Mouse (Mus musculus) liver, adult 2 months (tissue): ENCODE data around the gene Psd4. TPM values are rescaled to one million over a fixed set of nuclear protein-coding genes. Genes with fewer than 3 reads are reported as not detected.

Experiments used
- DNase-seq: peaks from one replicate; pipeline ENCODE4 v3.0.0-alpha.2; 2011; ENCODE audit warnings: low read depth, low spot score; ENCODE audit errors: extremely low read depth
- H3K27ac ChIP-seq: fragments of 200-500 bp; replicated peaks from 2 replicates; pipeline ENCODE4 v1.5.1; 2012; ENCODE audit warnings: low read depth, mild to moderate bottlenecking, control low read depth, inconsistent platforms, low read length; ENCODE audit not compliant: insufficient read depth
- H3K27me3 ChIP-seq: fragments of 200-500 bp; 2 replicates; pipeline ENCODE4 v1.6.1; 2012; ENCODE audit warnings: mild to moderate bottlenecking, moderate library complexity, low read length, inconsistent platforms; ENCODE audit not compliant: control insufficient read depth, insufficient read depth
- H3K36me3 ChIP-seq: fragments of 200-500 bp; 2 replicates; pipeline ENCODE4 v1.6.1; 2012; ENCODE audit warnings: low read length, inconsistent platforms; ENCODE audit not compliant: control insufficient read depth, insufficient read depth
- H3K4me1 ChIP-seq: fragments of 200-500 bp; 2 replicates; pipeline ENCODE4 v1.6.1; 2011; ENCODE audit warnings: low read length; ENCODE audit not compliant: control insufficient read depth, insufficient read depth
- H3K4me3 ChIP-seq: fragments of 200-500 bp; 2 replicates; pipeline ENCODE4 v1.5.1; 2011; ENCODE audit warnings: low read depth, mild to moderate bottlenecking, control low read depth, low read length, moderate library complexity; ENCODE audit not compliant: insufficient read depth
- H3K79me2 ChIP-seq: fragments of 200-500 bp; 2 replicates; pipeline ENCODE4 v1.6.1; 2012; ENCODE audit warnings: inconsistent platforms, mild to moderate bottlenecking, low read length, moderate library complexity; ENCODE audit not compliant: control insufficient read depth, insufficient read depth
- H3K9ac ChIP-seq: fragments of 200-500 bp; 2 replicates; pipeline ENCODE4 v1.6.1; 2012; ENCODE audit warnings: low read depth, mild to moderate bottlenecking, control low read depth, inconsistent platforms, low read length
- CTCF ChIP-seq: fragments of 200-500 bp; IDR thresholded peaks from 2 replicates; pipeline ENCODE4 v1.5.1; 2011; ENCODE audit warnings: low read depth, low read length, control low read depth
- POLR2A ChIP-seq: fragments of 200-500 bp; IDR thresholded peaks from 2 replicates; pipeline ENCODE4 v1.6.1; 2011; ENCODE audit warnings: low read length, control low read depth; ENCODE audit not compliant: insufficient read depth; ENCODE audit errors: extremely low read depth
- WGBS: fragments of 180-500 bp; shearing (Covaris S2); methylation state at CpG from one replicate; pipeline ENCODE4 v1.1.7; 2018; 5-methylcytosine and 5-hydroxymethylcytosine counted together
- polyA plus RNA-seq: library from polyadenylated mRNA; depleted of rRNA; stranded (reverse); fragments of >200 nt; gene quantifications from 2 replicates; pipeline ENCODE4 v1.2.3, GENCODE M21; 2012
- total RNA-seq: library from RNA; depleted of rRNA; stranded (reverse); fragments of >200 nt; gene quantifications from 2 replicates; pipeline ENCODE4 v1.2.3, GENCODE M21; 2014

The Psd4 gene
- total and polyA plus RNA-seq, 2 experiments: 2.1 to 3.7 TPM

GRCm38 (mm10) chr2:24405345-24406012 lies 38.1 kb downstream of the Psd4 start:
- no peaks in the 10 kb centered on the region for H3K27me3 ChIP-seq
- TF ChIP-seq POLR2A: no peak
- peak; percentile 93 for TF ChIP-seq CTCF
- H3K4me3 ChIP-seq: no peak overlapping the region
- 16% methylated on average over 23 of the region's 23 CpGs for WGBS
- H3K9ac ChIP-seq: no peak overlapping the region
- H3K4me1 ChIP-seq: no peaks in the 10 kb centered on the region
- peak; percentile 63 for DNase-seq
- no peaks in the 10 kb centered on the region for H3K36me3 ChIP-seq
- no peaks in the 10 kb centered on the region for H3K79me2 ChIP-seq
- no peak overlapping the region for H3K27ac ChIP-seq

DNA sequence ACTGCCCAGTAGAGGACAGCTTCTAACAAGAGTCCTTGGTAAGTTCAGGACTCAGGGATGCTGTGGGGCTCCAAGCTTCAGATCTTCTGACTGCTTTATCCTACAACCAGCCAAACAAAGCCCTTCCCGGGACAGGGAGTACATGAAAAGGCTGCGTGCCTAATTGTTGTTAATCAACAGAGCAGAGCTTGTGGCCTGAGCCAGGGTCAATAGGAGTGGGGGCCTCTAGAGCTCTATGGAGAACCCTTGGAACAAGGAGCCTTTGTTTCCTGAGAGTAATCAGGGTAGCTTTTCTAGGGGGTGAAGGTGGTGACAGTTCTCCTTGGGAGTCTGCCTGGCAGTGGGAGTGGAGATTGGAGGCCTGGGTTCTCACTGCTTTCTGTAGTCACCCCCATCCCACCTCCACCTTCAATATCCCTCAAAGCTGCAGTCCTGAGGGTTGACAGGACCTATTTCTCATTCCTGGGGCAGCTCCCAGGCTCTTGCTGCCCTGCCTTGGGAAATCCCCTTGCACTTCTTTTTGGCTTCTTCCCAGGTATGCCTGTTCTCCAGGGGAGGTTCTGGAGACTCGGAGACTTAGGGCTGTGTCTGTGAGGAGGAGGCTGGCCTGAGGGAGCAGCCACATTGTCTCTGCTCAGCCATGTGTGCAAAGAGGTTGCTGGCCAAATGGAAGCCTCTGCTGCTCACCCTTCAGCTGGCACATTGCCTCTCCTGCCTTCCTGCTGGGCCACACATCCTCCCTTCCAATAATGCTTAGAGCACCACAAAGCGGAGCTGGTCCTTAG lies 40.5 kb downstream of the Psd4 start:
- TF ChIP-seq POLR2A (no peak), CTCF (no peak)
- H3K4me1 ChIP-seq: no peaks in the 10 kb centered on the region
- no peak overlapping the region for H3K9ac ChIP-seq
- H3K79me2 ChIP-seq: no peaks in the 10 kb centered on the region
- H3K4me3 ChIP-seq: no peak overlapping the region
- WGBS: 77% methylated on average over 4 of the region's 4 CpGs
- H3K27me3 ChIP-seq: no peaks in the 10 kb centered on the region
- H3K27ac ChIP-seq: no peak overlapping the region
- no peak for DNase-seq
- H3K36me3 ChIP-seq: no peaks in the 10 kb centered on the region

DNA sequence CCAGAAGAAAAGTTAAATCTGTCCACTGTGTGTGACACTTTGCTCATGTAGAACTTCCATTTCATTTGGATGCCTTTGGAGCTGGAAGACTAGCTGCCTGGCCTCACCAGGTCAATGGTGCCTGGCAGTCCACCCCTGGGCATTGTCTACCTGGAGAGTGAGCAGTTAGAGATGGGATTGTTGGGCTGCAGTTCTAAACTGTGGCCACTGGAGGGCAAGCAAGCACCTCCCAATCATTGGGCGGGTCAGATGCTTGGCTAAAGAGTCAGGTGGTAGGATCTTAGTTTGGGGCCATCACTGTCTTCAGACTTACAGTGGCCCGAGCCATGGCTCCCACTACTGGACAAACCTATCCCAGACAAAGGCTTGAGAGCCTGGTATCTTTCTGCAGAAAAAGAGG lies 41.8 kb downstream of the Psd4 start:
- peak; percentile 38 for DNase-seq
- Histone ChIP-seq H3K27ac (no peak overlapping the region), H3K9ac (no peak overlapping the region), H3K4me3 (no peak overlapping the region), H3K4me1 (no peaks in the 10 kb centered on the region), H3K79me2 (no peaks in the 10 kb centered on the region), H3K27me3 (no peaks in the 10 kb centered on the region), H3K36me3 (no peaks in the 10 kb centered on the region)
- WGBS: 4% methylated on average over 2 of the region's 2 CpGs
- TF ChIP-seq POLR2A (no peak), CTCF (peak; percentile 94)

GRCm38 (mm10) chr2:24413172-24413571 lies 45.8 kb downstream of the Psd4 start:
- Histone ChIP-seq H3K4me1 (no peaks in the 10 kb centered on the region), H3K36me3 (no peaks in the 10 kb centered on the region), H3K79me2 (no peaks in the 10 kb centered on the region), H3K9ac (no peak overlapping the region), H3K27ac (no peak overlapping the region), H3K27me3 (no peaks in the 10 kb centered on the region), H3K4me3 (no peak overlapping the region)
- DNase-seq: no peak
- 84% methylated on average over 3 of the region's 3 CpGs for WGBS
- TF ChIP-seq POLR2A (no peak), CTCF (no peak)

DNA sequence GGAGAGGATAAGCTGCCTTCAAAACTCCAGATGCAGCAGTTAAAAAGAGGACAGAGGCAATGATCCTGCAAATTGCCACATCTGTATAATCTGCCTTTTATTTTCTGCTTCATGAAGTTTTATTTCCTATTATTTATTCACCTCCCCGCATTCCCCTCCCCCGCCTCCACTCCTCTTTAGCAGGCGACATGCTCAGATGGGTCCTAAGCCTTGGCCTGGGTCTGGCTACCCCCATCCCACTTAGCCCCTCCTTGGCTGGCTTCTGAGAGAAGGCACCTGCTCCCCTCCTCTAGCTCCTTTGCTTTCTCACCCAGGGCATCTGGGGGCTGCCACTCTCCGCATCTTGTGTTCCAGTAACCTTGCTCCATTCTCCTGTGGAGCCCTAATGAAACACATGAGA lies 46.3 kb downstream of the Psd4 start:
- Histone ChIP-seq H3K4me3 (no peak overlapping the region), H3K36me3 (no peaks in the 10 kb centered on the region), H3K79me2 (no peaks in the 10 kb centered on the region), H3K4me1 (no peaks in the 10 kb centered on the region), H3K27me3 (no peaks in the 10 kb centered on the region), H3K9ac (no peak overlapping the region), H3K27ac (no peak overlapping the region)
- no peak for DNase-seq
- TF ChIP-seq POLR2A (no peak), CTCF (no peak)
- WGBS: 95% methylated on average over 4 of the region's 4 CpGs

DNA sequence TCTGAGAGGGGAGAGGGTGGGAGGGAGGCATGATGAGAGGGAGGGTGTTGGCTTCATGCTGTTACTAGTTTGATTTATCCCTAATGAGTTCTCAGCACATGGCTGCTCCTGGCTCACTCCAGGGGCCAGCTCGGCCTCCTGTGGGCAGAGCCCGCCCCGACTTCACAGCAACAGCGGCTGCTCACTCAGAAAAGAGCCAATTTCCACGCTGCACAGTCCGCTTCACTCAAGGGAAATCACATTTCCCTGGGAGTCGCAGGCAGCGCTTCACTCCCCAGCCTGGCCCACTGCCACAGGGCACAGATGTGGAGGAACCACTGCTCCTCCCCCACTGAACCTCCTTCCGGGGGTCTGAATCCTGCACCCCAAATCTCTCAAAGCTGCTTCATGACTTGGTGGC lies 49.3 kb downstream of the Psd4 start:
- no peak overlapping the region for H3K4me3 ChIP-seq

More for the DNA sequence above, 49.3 kb downstream of the Psd4 start:
- Histone ChIP-seq H3K9ac (no peak overlapping the region), H3K36me3 (no peaks in the 10 kb centered on the region), H3K79me2 (no peaks in the 10 kb centered on the region), H3K27ac (no peak overlapping the region), H3K4me1 (peaks cover 2% of the 10 kb centered on the region; the same call in 1 of the 2 replicates), H3K27me3 (no peaks in the 10 kb centered on the region)
- no peak for TF ChIP-seq POLR2A
- no peak for DNase-seq
- 49% methylated on average over 9 of the region's 9 CpGs for WGBS
